Mouse (Mus musculus): Measurements from ENCODE around the gene Fndc3b. TPM values are rescaled to one million over a fixed set of nuclear protein-coding genes. Genes with fewer than 3 reads are reported as not detected.

The Fndc3b gene
- total and polyA plus RNA-seq, 3 experiments: 0.03 to 0.05 (median 0.04) TPM

DNA sequence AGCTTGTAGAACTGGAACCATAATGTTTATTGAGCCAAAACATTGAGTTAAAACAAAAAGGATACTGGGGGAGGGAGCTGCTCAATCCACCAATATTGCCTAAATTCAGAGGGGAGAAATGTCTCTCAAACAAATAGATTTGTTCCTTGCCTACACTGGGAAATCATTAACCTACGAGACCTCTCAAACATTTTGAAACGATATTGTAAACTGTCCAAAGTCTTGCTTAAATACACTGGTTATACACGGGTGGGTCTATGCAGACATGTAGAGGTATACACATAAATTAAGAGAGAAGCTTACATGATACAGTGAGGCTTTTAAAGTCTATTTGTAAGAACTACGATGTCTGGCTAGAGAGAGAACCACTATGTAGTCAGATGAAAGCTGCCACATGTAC is 151.8 kb downstream of the Fndc3b start:
- in situ Hi-C loops (cut with MboI; ENCODE audit: low pct_ligation_motif_present, low pct_unique_long_range_greater_than_20kb, low sequenced_read_pairs): no loop called here
- H3K9ac ChIP-seq (ENCODE audit: insufficient read depth, low read depth): no peak overlapping the region
- H3K79me2 ChIP-seq (replicated peaks; ENCODE audit: control insufficient read depth, extremely low read depth, insufficient read depth, poor library complexity, severe bottlenecking): no peaks in the 10 kb centered on the region
- no peak overlapping the region for H3K27ac ChIP-seq (ENCODE audit: insufficient read depth, low read depth)
- dilution Hi-C loops (cut with MboI; ENCODE audit: extremely low pct_ligation_motif_present, extremely low pct_unique_long_range_greater_than_20kb, low sequenced_read_pairs): no loop called here
- H3K36me3 ChIP-seq (replicated peaks in 1 of 2; ENCODE audit: control insufficient read depth in 1 of 2, insufficient read depth in 1 of 2, low read length in 1 of 2): no peaks in the 10 kb centered on the region
- DNase-seq (ENCODE audit: extremely low read depth): no peak
- no peaks in the 10 kb centered on the region for H3K4me1 ChIP-seq (ENCODE audit: control insufficient read depth in 1 of 2, insufficient read depth in 2 of 2)
- H3K4me3 ChIP-seq (replicated peaks in 1 of 3; ENCODE audit: low read depth in 2 of 3, low read length in 2 of 3, poor library complexity in 1 of 3): no peak overlapping the region
- TF ChIP-seq POLR2AphosphoS2 (IDR thresholded peaks at IDR 0.05; ENCODE audit: low read depth, low read length): no peak
- no peak for TF ChIP-seq TCF12 (IDR thresholded peaks at IDR 0.05; ENCODE audit: low read depth, low read length)
- TF ChIP-seq USF2 (conservative IDR thresholded peaks at IDR 0.05; ENCODE audit: low read depth, low read length): no peak
- TF ChIP-seq RCOR1 (conservative IDR thresholded peaks at IDR 0.05; ENCODE audit: low read depth, low read length): no peak
- no peak for TF ChIP-seq HCFC1 (IDR thresholded peaks at IDR 0.05; ENCODE audit: low read depth, low read length)
- TF ChIP-seq MEF2A (IDR thresholded peaks at IDR 0.05; ENCODE audit: borderline replicate concordance, low read depth, low read length): no peak
- no peak for TF ChIP-seq CTCF (conservative IDR thresholded peaks at IDR 0.05 in 1 of 2, IDR thresholded peaks at IDR 0.05 in 1 of 2; ENCODE audit: low read depth in 2 of 2, low read length in 2 of 2)
- no peak for TF ChIP-seq CHD1 (IDR thresholded peaks at IDR 0.05; ENCODE audit: low read depth, low read length)
- TF ChIP-seq MAZ (IDR thresholded peaks at IDR 0.05; ENCODE audit: low read depth, low read length): no peak
- TF ChIP-seq SIN3A (IDR thresholded peaks at IDR 0.05; ENCODE audit: low read length): no peak
- no peak for TF ChIP-seq MAX (IDR thresholded peaks at IDR 0.05; ENCODE audit: low read length)
- TF ChIP-seq MAFK (IDR thresholded peaks at IDR 0.05; ENCODE audit: insufficient replicate concordance, low read length): no peak
- TF ChIP-seq MYC (IDR thresholded peaks at IDR 0.05; ENCODE audit: low read depth, low read length): no peak
- TF ChIP-seq NRF1 (IDR thresholded peaks at IDR 0.05; ENCODE audit: low read depth, low read length): no peak
- TF ChIP-seq ZC3H11A (IDR thresholded peaks at IDR 0.05; ENCODE audit: low read depth, low read length): no peak
- no peak for TF ChIP-seq USF1 (IDR thresholded peaks at IDR 0.05; ENCODE audit: low read depth, low read length)
- TF ChIP-seq ETS1 (conservative IDR thresholded peaks at IDR 0.05; ENCODE audit: low read depth, low read length): no peak
- no peak for TF ChIP-seq POLR2A (IDR thresholded peaks at IDR 0.05; ENCODE audit: low read depth, low read length)
- TF ChIP-seq ZKSCAN1 (IDR thresholded peaks at IDR 0.05; ENCODE audit: borderline replicate concordance, low read depth, low read length): no peak
- TF ChIP-seq MXI1 (IDR thresholded peaks at IDR 0.05; ENCODE audit: low read depth, low read length): no peak
- no peaks in the 10 kb centered on the region for H3K27me3 ChIP-seq (replicated peaks)
- H3K9me3 ChIP-seq (replicated peaks; ENCODE audit: low read length): no peaks in the 10 kb centered on the region
- H3K4me2 ChIP-seq (ENCODE audit: insufficient read depth, low read depth, poor library complexity, severe bottlenecking): no peak overlapping the region

- no peaks in the 10 kb centered on the region for H3K36me3 ChIP-seq (replicated peaks in 1 of 2; ENCODE audit: control insufficient read depth in 1 of 2, insufficient read depth in 1 of 2, low read length in 1 of 2)
- H3K9ac ChIP-seq (ENCODE audit: insufficient read depth, low read depth): no peak overlapping the region
- H3K4me2 ChIP-seq (ENCODE audit: insufficient read depth, low read depth, poor library complexity, severe bottlenecking): no peak overlapping the region
- H3K27ac ChIP-seq (ENCODE audit: insufficient read depth, low read depth): no peak overlapping the region
- in situ Hi-C loops (cut with MboI; ENCODE audit: low pct_ligation_motif_present, low pct_unique_long_range_greater_than_20kb, low sequenced_read_pairs) (no loop called here), dilution Hi-C loops (cut with MboI; ENCODE audit: extremely low pct_ligation_motif_present, extremely low pct_unique_long_range_greater_than_20kb, low sequenced_read_pairs) (no loop called here)
- H3K9me3 ChIP-seq (replicated peaks; ENCODE audit: low read length): no peaks in the 10 kb centered on the region
- H3K79me2 ChIP-seq (replicated peaks; ENCODE audit: control insufficient read depth, extremely low read depth, insufficient read depth, poor library complexity, severe bottlenecking): no peaks in the 10 kb centered on the region
- no peak overlapping the region for H3K4me3 ChIP-seq (replicated peaks in 1 of 3; ENCODE audit: low read depth in 2 of 3, low read length in 2 of 3, poor library complexity in 1 of 3)
- H3K27me3 ChIP-seq (replicated peaks): no peaks in the 10 kb centered on the region
- no peaks in the 10 kb centered on the region for H3K4me1 ChIP-seq (ENCODE audit: control insufficient read depth in 1 of 2, insufficient read depth in 2 of 2)
- TF ChIP-seq JUND (conservative IDR thresholded peaks at IDR 0.05; ENCODE audit: low read depth, low read length): no peak
- no peak for TF ChIP-seq RCOR1 (conservative IDR thresholded peaks at IDR 0.05; ENCODE audit: low read depth, low read length)
- no peak for TF ChIP-seq CHD1 (IDR thresholded peaks at IDR 0.05; ENCODE audit: low read depth, low read length)
- no peak for TF ChIP-seq ELF1 (IDR thresholded peaks at IDR 0.05; ENCODE audit: low read depth, low read length)
- no peak for TF ChIP-seq MAZ (IDR thresholded peaks at IDR 0.05; ENCODE audit: low read depth, low read length)
- TF ChIP-seq PAX5 (IDR thresholded peaks at IDR 0.05; ENCODE audit: low read length): no peak
- TF ChIP-seq BHLHE40 (IDR thresholded peaks at IDR 0.05; ENCODE audit: low read depth, low read length): no peak
- no peak for TF ChIP-seq NRF1 (IDR thresholded peaks at IDR 0.05; ENCODE audit: low read depth, low read length)
- no peak for TF ChIP-seq CTCF (conservative IDR thresholded peaks at IDR 0.05 in 1 of 2, IDR thresholded peaks at IDR 0.05 in 1 of 2; ENCODE audit: low read depth in 2 of 2, low read length in 2 of 2)
- no peak for TF ChIP-seq ZC3H11A (IDR thresholded peaks at IDR 0.05; ENCODE audit: low read depth, low read length)
- no peak for TF ChIP-seq MEF2A (IDR thresholded peaks at IDR 0.05; ENCODE audit: borderline replicate concordance, low read depth, low read length)
- no peak for TF ChIP-seq IRF4 (IDR thresholded peaks at IDR 0.05; ENCODE audit: low read depth, low read length)
- no peak for TF ChIP-seq POLR2A (IDR thresholded peaks at IDR 0.05; ENCODE audit: low read depth, low read length)
- no peak for TF ChIP-seq E2F4 (IDR thresholded peaks at IDR 0.05; ENCODE audit: insufficient replicate concordance, low read depth, low read length)
- TF ChIP-seq MAFK (IDR thresholded peaks at IDR 0.05; ENCODE audit: insufficient replicate concordance, low read length): no peak
- TF ChIP-seq TBP (conservative IDR thresholded peaks at IDR 0.05; ENCODE audit: low read depth, low read length): no peak
- TF ChIP-seq MYC (IDR thresholded peaks at IDR 0.05; ENCODE audit: low read depth, low read length): no peak
- no peak for DNase-seq (ENCODE audit: extremely low read depth)
These were observed 153.8 kb downstream of the Fndc3b start for GRCm38 (mm10) chr3:27557100-27558004.
